Mouse (Mus musculus): Measurements from ENCODE around the gene Mpdu1. TPM values are rescaled to one million over a fixed set of nuclear protein-coding genes. Genes with fewer than 3 reads are reported as not detected.
"Not testable (repeated sequence)": the region's sequence is repeated elsewhere in the genome, so short reads cannot be mapped to it uniquely, and the experiment has no call there.

Mpdu1 gene
- polyA plus RNA-seq, 2 experiments, result 30.8 to 117 TPM

DNA sequence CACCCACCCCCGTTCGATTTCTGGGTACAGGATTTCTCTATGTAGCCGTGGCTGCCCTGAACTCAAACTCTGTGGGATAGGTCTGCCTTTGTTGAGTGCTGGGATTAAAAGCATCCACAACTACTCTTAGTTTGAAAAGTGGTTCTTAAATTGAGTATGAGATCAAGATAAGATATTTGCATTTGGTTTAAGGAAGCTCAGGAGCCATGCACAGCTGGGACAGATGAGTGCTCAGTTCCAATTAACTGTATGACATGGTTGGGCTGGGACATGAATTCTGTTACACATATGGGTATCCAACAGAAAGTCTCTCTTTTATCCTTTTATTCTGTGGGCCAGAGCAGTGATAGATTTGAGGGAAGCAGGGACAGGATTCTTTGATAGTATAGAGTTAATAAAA, 27.0 kb downstream of the Mpdu1 start:
- DNase-seq (ENCODE audit: low spot score), result no peak
- H3K27ac ChIP-seq (replicated peaks; ENCODE audit: low read depth, low read length), result no peak overlapping the region
- ATAC-seq (ENCODE audit: low FRiP score, low read depth), result no peak
- peaks cover 26% of the 10 kb centered on the region for H3K36me3 ChIP-seq (ENCODE audit: control insufficient read depth, insufficient read depth, low read length)
- H3K4me2 ChIP-seq (replicated peaks; ENCODE audit: low read depth, low read length, severe bottlenecking), result peak overlapping the region; percentile 23; the same call in 1 of the 2 replicates
- 91% methylated on average over 3 of the region's 3 CpGs for WGBS
- no peak overlapping the region for H3K4me3 ChIP-seq (replicated peaks; ENCODE audit: low read length)
- peaks cover 16% of the 10 kb centered on the region; the same call in 1 of the 2 replicates for H3K4me1 ChIP-seq (ENCODE audit: control insufficient read depth, insufficient read depth, low read length)
- no peaks in the 10 kb centered on the region for H3K27me3 ChIP-seq (ENCODE audit: control insufficient read depth, insufficient read depth, low read length)
- H3K9ac ChIP-seq (ENCODE audit: low read depth, low read length, severe bottlenecking), result no peak overlapping the region
- no peaks in the 10 kb centered on the region for H3K9me3 ChIP-seq (ENCODE audit: control insufficient read depth, low read length)
- no peak for TF ChIP-seq POLR2A (IDR thresholded peaks at IDR 0.05; ENCODE audit: borderline replicate concordance, extremely low read depth, insufficient read depth, insufficient read length)

- no peak for TF ChIP-seq POLR2A (IDR thresholded peaks at IDR 0.05; ENCODE audit: borderline replicate concordance, extremely low read depth, insufficient read depth, insufficient read length)
- H3K27me3 ChIP-seq (ENCODE audit: control insufficient read depth, insufficient read depth, low read length), result no peaks in the 10 kb centered on the region
- H3K4me2 ChIP-seq (replicated peaks; ENCODE audit: low read depth, low read length, severe bottlenecking), result peak overlapping the region; percentile 77
- no peaks in the 10 kb centered on the region for H3K9me3 ChIP-seq (ENCODE audit: control insufficient read depth, low read length)
- peak; percentile 51 for ATAC-seq (ENCODE audit: low FRiP score, low read depth)
- H3K36me3 ChIP-seq (ENCODE audit: control insufficient read depth, insufficient read depth, low read length), result peaks cover 9% of the 10 kb centered on the region
- H3K27ac ChIP-seq (replicated peaks; ENCODE audit: low read depth, low read length), result peak overlapping the region; percentile 95
- peak overlapping the region; percentile 94 for H3K9ac ChIP-seq (ENCODE audit: low read depth, low read length, severe bottlenecking)
- WGBS, result under 1% methylated on average over 40 of the region's 50 CpGs
- no peak for DNase-seq (ENCODE audit: low spot score)
- H3K4me1 ChIP-seq (ENCODE audit: control insufficient read depth, insufficient read depth, low read length), result peaks cover 16% of the 10 kb centered on the region; the same call in 1 of the 2 replicates
- H3K4me3 ChIP-seq (replicated peaks; ENCODE audit: low read length), result peak overlapping the region; percentile 98
Measured at GRCm38 (mm10) chr11:69633128-69633866, 29.1 kb downstream of the Mpdu1 start.

GRCm38 (mm10) chr11:69632284-69633089, 30.0 kb downstream of the Mpdu1 start, which contains the start of gene Fxr2:
TSS of gene Fxr2 (plus strand) at chr11:69632990.
- Histone ChIP-seq H3K9me3 (ENCODE audit: control insufficient read depth, low read length) (no peaks in the 10 kb centered on the region), H3K27ac (replicated peaks; ENCODE audit: low read depth, low read length) (peak within 1 kb of the TSS; percentile 95), H3K36me3 (ENCODE audit: control insufficient read depth, insufficient read depth, low read length) (peaks cover 9% of the 10 kb centered on the region), H3K4me3 (replicated peaks; ENCODE audit: low read length) (peak within 1 kb of the TSS; percentile 98), H3K4me1 (ENCODE audit: control insufficient read depth, insufficient read depth, low read length) (peaks cover 16% of the 10 kb centered on the region; the same call in 1 of the 2 replicates), H3K27me3 (ENCODE audit: control insufficient read depth, insufficient read depth, low read length) (no peaks in the 10 kb centered on the region), H3K9ac (ENCODE audit: low read depth, low read length, severe bottlenecking) (peak within 1 kb of the TSS; percentile 94), H3K4me2 (replicated peaks; ENCODE audit: low read depth, low read length, severe bottlenecking) (peak within 1 kb of the TSS; percentile 77)
- DNase-seq (ENCODE audit: low spot score) (peak; percentile 99), ATAC-seq (ENCODE audit: low FRiP score, low read depth) (peak; percentile 98)
- TF ChIP-seq POLR2A (IDR thresholded peaks at IDR 0.05; ENCODE audit: borderline replicate concordance, extremely low read depth, insufficient read depth, insufficient read length), result 0 out of 2 replicates have a peak, but pooled peaks have one; percentile 60
- WGBS, result 1% methylated on average over 25 of the region's 56 CpGs

DNA sequence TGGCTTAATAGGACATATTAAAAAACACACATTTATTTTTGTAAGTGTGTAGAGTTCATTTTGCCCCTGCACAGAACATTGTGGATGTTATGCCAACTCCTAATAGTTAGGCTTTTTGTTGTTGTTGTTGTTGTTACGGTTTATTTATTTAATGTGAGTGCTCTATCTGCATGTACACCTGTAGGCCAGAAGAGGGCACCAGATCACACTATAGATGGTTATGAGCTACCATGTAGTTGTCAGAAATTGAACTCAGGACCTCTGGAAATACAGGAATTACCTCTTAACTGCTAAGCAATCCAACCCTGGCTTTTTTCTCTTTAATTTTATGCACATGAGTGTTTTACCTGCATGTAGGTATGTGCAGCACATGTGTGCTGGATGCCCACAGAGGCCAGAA, 32.6 kb downstream of the Mpdu1 start:
- Histone ChIP-seq H3K9me3 (ENCODE audit: control insufficient read depth, low read length) (no peaks in the 10 kb centered on the region), H3K4me1 (ENCODE audit: control insufficient read depth, insufficient read depth, low read length) (peaks cover 5% of the 10 kb centered on the region; the same call in 1 of the 2 replicates), H3K4me3 (replicated peaks; ENCODE audit: low read length) (no peak overlapping the region), H3K36me3 (ENCODE audit: control insufficient read depth, insufficient read depth, low read length) (no peaks in the 10 kb centered on the region), H3K27ac (replicated peaks; ENCODE audit: low read depth, low read length) (no peak overlapping the region), H3K4me2 (replicated peaks; ENCODE audit: low read depth, low read length, severe bottlenecking) (no peak overlapping the region), H3K9ac (ENCODE audit: low read depth, low read length, severe bottlenecking) (no peak overlapping the region), H3K27me3 (ENCODE audit: control insufficient read depth, insufficient read depth, low read length) (no peaks in the 10 kb centered on the region)
- no peak for DNase-seq (ENCODE audit: low spot score)
- TF ChIP-seq POLR2A (IDR thresholded peaks at IDR 0.05; ENCODE audit: borderline replicate concordance, extremely low read depth, insufficient read depth, insufficient read length), result no peak
- 67% methylated on average over 1 of the region's 1 CpGs for WGBS
- ATAC-seq (ENCODE audit: low FRiP score, low read depth), result no peak

DNA sequence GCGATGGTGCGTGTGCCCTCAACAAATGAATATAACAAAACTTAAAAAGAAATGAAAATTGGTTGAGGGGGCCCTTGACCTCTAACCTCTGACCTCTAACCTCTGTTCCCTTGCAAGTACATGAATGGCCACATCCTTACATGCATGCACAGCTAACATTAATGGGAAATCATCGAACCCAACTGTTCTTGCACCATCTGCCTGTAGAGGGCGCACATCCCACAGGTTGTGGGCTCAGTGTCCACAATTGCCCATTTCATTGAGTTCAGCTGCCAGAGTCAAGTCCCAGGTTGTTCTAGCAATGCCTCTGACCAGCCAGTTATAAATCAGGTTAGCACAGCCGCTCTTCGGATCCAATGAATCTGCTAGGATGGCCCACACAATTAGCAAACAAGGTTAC, 34.2 kb downstream of the Mpdu1 start:
- Histone ChIP-seq H3K36me3 (ENCODE audit: control insufficient read depth, insufficient read depth, low read length) (no peaks in the 10 kb centered on the region), H3K4me1 (ENCODE audit: control insufficient read depth, insufficient read depth, low read length) (no peaks in the 10 kb centered on the region), H3K27ac (replicated peaks; ENCODE audit: low read depth, low read length) (no peak overlapping the region), H3K9ac (ENCODE audit: low read depth, low read length, severe bottlenecking) (no peak overlapping the region), H3K27me3 (ENCODE audit: control insufficient read depth, insufficient read depth, low read length) (no peaks in the 10 kb centered on the region), H3K4me3 (replicated peaks; ENCODE audit: low read length) (no peak overlapping the region), H3K4me2 (replicated peaks; ENCODE audit: low read depth, low read length, severe bottlenecking) (no peak overlapping the region), H3K9me3 (ENCODE audit: control insufficient read depth, low read length) (no peaks in the 10 kb centered on the region)
- no peak for TF ChIP-seq POLR2A (IDR thresholded peaks at IDR 0.05; ENCODE audit: borderline replicate concordance, extremely low read depth, insufficient read depth, insufficient read length)
- ATAC-seq (ENCODE audit: low FRiP score, low read depth) (no peak), DNase-seq (ENCODE audit: low spot score) (peak; percentile 76)
- 37% methylated on average over 6 of the region's 6 CpGs for WGBS

DNA sequence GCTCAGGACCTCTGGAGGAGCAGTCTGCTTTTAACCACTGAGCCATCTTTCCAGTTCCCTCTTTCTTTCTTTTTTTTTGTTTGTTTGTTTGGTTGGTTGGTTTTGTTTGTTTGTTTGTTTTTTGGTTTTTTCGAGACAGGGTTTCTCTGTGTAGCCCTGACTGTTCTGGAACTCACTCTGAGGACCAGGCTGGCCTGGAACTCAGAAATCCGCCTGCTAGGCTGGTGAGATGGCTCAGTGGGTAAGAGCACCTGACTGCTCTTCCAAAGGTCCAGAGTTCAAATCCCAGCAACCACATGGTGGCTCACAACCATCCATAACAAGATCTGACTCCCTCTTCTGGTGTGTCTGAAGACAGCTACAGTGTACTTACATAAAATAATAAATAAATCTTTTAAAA, 38.1 kb downstream of the Mpdu1 start:
- not testable (repeated sequence) for H3K27ac ChIP-seq (replicated peaks; ENCODE audit: low read depth, low read length); H3K27me3 ChIP-seq (ENCODE audit: control insufficient read depth, insufficient read depth, low read length); H3K4me1 ChIP-seq (ENCODE audit: control insufficient read depth, insufficient read depth, low read length); H3K36me3 ChIP-seq (ENCODE audit: control insufficient read depth, insufficient read depth, low read length); H3K4me3 ChIP-seq (replicated peaks; ENCODE audit: low read length); H3K9ac ChIP-seq (ENCODE audit: low read depth, low read length, severe bottlenecking); ATAC-seq (ENCODE audit: low FRiP score, low read depth); DNase-seq (ENCODE audit: low spot score); H3K4me2 ChIP-seq (replicated peaks; ENCODE audit: low read depth, low read length, severe bottlenecking); H3K9me3 ChIP-seq (ENCODE audit: control insufficient read depth, low read length)
- 82% methylated on average over 2 of the region's 2 CpGs for WGBS
